Mouse (Mus musculus) lung, postnatal 4 days (tissue): ENCODE results near the gene Rbfox2.

Experiments used
- DNase-seq, 2 experiments: peaks; one replicate each; pipeline ENCODE4 v3.0.0; 2021

Rbfox2 gene

GRCm38 (mm10) chr15:77182800-77183199, 124.0 kb downstream of the Rbfox2 start:
- no peak for DNase-seq

- DNase-seq, result no peak
Observed at GRCm38 (mm10) chr15:77174018-77174417, 132.8 kb downstream of the Rbfox2 start.

- no peak for DNase-seq
Observed at GRCm38 (mm10) chr15:77172414-77172813, 134.4 kb downstream of the Rbfox2 start.

- DNase-seq, result no peak
Observed at GRCm38 (mm10) chr15:77168781-77169180, 138.0 kb downstream of the Rbfox2 start.

GRCm38 (mm10) chr15:77166225-77166732, 140.5 kb downstream of the Rbfox2 start:
- DNase-seq, result no peak

GRCm38 (mm10) chr15:77163336-77163735, 143.5 kb downstream of the Rbfox2 start:
- DNase-seq, result no peak

- no peak for DNase-seq
Observed at GRCm38 (mm10) chr15:77162931-77163330, 143.9 kb downstream of the Rbfox2 start.

GRCm38 (mm10) chr15:77161382-77161781, 145.4 kb downstream of the Rbfox2 start:
- peak; percentile 30 to 38 for DNase-seq

GRCm38 (mm10) chr15:77160848-77161247, 146.0 kb downstream of the Rbfox2 start:
- no peak for DNase-seq

GRCm38 (mm10) chr15:77156525-77156924, 150.3 kb downstream of the Rbfox2 start:
- peak; percentile 72 to 79 for DNase-seq

GRCm38 (mm10) chr15:77154248-77154785, 152.5 kb downstream of the Rbfox2 start:
- DNase-seq, result no peak

- DNase-seq, result peak; percentile 85 to 90
Observed at GRCm38 (mm10) chr15:77153625-77154024, 153.2 kb downstream of the Rbfox2 start.

GRCm38 (mm10) chr15:77153088-77153546, 153.7 kb downstream of the Rbfox2 start:
- peak in 1 of 2 experiments; percentile 40 for DNase-seq

- no peak for DNase-seq
Observed at GRCm38 (mm10) chr15:77152336-77153087, 154.3 kb downstream of the Rbfox2 start.

- no peak for DNase-seq
Observed at GRCm38 (mm10) chr15:77151816-77152215, 155.0 kb downstream of the Rbfox2 start.

- no peak for DNase-seq
Observed at GRCm38 (mm10) chr15:77151178-77151577, 155.6 kb downstream of the Rbfox2 start.

- DNase-seq, result peak; percentile 22 to 34
Observed at GRCm38 (mm10) chr15:77150424-77150841, 156.4 kb downstream of the Rbfox2 start.

- peak in 1 of 2 experiments; percentile 31 for DNase-seq
Observed at GRCm38 (mm10) chr15:77150000-77150399, 156.8 kb downstream of the Rbfox2 start.

GRCm38 (mm10) chr15:77149551-77149950, 157.3 kb downstream of the Rbfox2 start:
- DNase-seq, result no peak

- no peak for DNase-seq
Observed at GRCm38 (mm10) chr15:77146942-77147341, 159.9 kb downstream of the Rbfox2 start.

- no peak for DNase-seq
Observed at GRCm38 (mm10) chr15:77144960-77145359, 161.8 kb downstream of the Rbfox2 start.

GRCm38 (mm10) chr15:77142787-77143186, 164.0 kb downstream of the Rbfox2 start:
- DNase-seq, result no peak

GRCm38 (mm10) chr15:77142352-77142751, 164.5 kb downstream of the Rbfox2 start:
- DNase-seq, result no peak

GRCm38 (mm10) chr15:77141711-77142110, 165.1 kb downstream of the Rbfox2 start:
- no peak for DNase-seq
